Mouse (Mus musculus) olfactory bulb, adult 2 months (tissue): Measurements from ENCODE around the gene Eloa.

Source experiments
- CTCF ChIP-seq: fragments of 200-500 bp; IDR thresholded peaks from 2 replicates; pipeline ENCODE4 v1.5.1; 2012; ENCODE audit warnings: low read depth, mild to moderate bottlenecking, low read length, moderate library complexity; ENCODE audit not compliant: insufficient read depth
- POLR2A ChIP-seq: fragments of 200-500 bp; IDR thresholded peaks from 2 replicates; pipeline ENCODE4 v1.6.1; 2012; ENCODE audit warnings: mild to moderate bottlenecking, low read depth, low read length, moderate library complexity; ENCODE audit not compliant: insufficient read depth

DNA sequence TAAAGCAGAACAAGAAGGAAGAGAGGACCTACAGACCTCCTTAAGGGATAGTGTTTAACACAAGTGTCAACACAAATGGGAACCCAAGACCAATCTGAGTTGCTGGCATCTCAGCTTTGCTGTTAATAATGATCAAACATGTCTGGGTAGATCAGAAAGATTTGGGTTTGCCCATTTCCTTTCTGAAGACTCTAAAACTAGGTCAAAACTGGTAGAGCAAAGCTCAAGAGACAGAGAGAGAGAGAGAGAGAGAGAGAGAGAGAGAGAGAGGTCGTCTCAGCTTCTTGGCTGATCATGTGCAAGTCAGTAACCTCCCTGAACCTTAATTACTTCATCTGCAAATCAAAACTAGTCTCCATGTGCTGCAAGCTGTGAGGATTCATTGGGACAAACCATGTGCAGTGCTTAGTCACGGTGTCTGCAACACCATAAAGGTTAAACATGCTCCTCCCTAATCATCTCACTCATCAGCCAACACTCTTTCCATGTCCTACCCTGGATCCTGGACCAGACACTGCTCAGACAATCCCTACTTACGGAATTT, 5.4 kb downstream of the Eloa start:
- TF ChIP-seq POLR2A = no peak
- no peak for TF ChIP-seq CTCF
